Mouse (Mus musculus): ENCODE data around the gene Rab3ip. TPM values are rescaled to one million over a fixed set of nuclear protein-coding genes. Genes with fewer than 3 reads are reported as not detected.

Rab3ip gene
- total and polyA plus RNA-seq, 2 experiments from 2014 or later: 78.4 to 98.2 TPM

DNA sequence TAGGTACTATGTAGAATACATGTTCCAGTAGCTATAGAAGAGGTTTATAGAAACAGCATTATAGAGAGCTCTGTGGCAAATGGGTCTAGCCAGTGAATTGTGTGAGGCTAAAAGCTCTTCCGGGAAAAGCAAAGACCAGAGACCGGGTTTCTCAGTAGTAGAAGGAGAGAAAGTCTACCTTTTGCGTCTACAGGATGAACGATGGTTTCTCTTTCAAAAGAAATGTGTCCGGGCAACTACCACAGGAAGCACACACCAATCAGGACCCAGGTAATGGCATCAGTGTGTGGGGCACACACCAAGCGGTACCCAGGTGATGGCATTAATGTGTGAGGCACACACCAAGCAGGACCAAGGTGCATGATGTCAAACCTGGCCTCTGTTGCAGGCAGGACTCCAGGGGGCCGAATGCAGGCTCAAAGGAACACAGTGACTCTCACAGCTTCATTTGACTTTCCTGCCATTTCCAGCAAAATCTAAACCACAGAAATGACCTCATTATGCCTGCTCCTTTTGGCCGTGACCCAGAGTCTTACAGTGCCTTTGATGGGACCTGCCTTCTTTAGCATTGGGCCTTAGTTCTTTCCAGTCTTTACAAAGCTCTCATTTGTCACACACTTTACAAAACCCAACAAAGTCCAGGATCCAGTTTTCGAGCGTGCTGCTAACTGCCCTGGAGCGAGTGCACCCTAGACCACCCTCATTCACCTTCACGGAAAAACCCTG, 55.3 kb downstream of the Rab3ip start:
- WGBS: 89% methylated on average over 12 of the region's 12 CpGs
- Histone ChIP-seq H3K4me2 (ENCODE audit: low read depth, low read length) (no peak overlapping the region), H3K27ac (ENCODE audit: low read depth) (no peak overlapping the region), H3K4me1 (ENCODE audit: control insufficient read depth, insufficient read depth) (no peaks in the 10 kb centered on the region), H3K4me3 (ENCODE audit: low read depth, low read length) (no peak overlapping the region), H3K27me3 (ENCODE audit: control insufficient read depth, insufficient read depth, low read length) (no peaks in the 10 kb centered on the region), H3K36me3 (replicated peaks; ENCODE audit: control insufficient read depth, insufficient read depth, low read length) (no peaks in the 10 kb centered on the region), H3K9ac (replicated peaks; ENCODE audit: low read depth, low read length) (no peak overlapping the region), H3K9me3 (replicated peaks; ENCODE audit: control insufficient read depth, low read length) (no peaks in the 10 kb centered on the region)
- no peak for TF ChIP-seq EP300 (IDR thresholded peaks at IDR 0.05; ENCODE audit: low read depth)
- no peak for TF ChIP-seq CTCF (IDR thresholded peaks at IDR 0.05; ENCODE audit: low read depth)
- ATAC-seq (ENCODE audit: insufficient read depth, low read depth) (no peak), DNase-seq (ENCODE audit: low spot score) (no peak)

DNA sequence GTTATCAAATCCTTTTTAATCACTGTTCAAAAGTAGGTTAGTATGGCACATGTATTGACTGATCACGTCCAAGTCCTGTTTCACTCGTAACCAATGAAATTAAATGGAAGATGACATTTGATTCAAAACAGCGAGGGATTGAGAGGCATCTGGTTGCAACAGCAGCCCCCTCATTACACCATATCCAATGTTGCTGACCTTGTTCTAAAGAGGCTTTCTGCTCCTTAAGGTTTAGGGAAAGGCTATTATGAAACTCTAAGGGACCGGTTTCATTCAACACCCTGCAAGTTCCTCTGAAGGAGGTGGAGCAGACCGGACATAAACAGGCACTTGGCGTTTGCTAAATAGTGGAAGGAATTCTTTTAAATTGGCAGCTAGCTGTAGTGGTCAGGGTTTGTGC, 56.0 kb downstream of the Rab3ip start:
- WGBS: 74% methylated on average over 6 of the region's 6 CpGs
- Histone ChIP-seq H3K4me2 (ENCODE audit: low read depth, low read length) (no peak overlapping the region), H3K36me3 (replicated peaks; ENCODE audit: control insufficient read depth, insufficient read depth, low read length) (no peaks in the 10 kb centered on the region), H3K4me3 (ENCODE audit: low read depth, low read length) (no peak overlapping the region), H3K4me1 (ENCODE audit: control insufficient read depth, insufficient read depth) (no peaks in the 10 kb centered on the region), H3K9ac (replicated peaks; ENCODE audit: low read depth, low read length) (no peak overlapping the region), H3K9me3 (replicated peaks; ENCODE audit: control insufficient read depth, low read length) (no peaks in the 10 kb centered on the region), H3K27ac (ENCODE audit: low read depth) (no peak overlapping the region), H3K27me3 (ENCODE audit: control insufficient read depth, insufficient read depth, low read length) (no peaks in the 10 kb centered on the region)
- no peak for DNase-seq (ENCODE audit: low spot score)
- TF ChIP-seq EP300 (IDR thresholded peaks at IDR 0.05; ENCODE audit: low read depth) (no peak), CTCF (IDR thresholded peaks at IDR 0.05; ENCODE audit: low read depth) (no peak)
- ATAC-seq (ENCODE audit: insufficient read depth, low read depth): no peak

DNA sequence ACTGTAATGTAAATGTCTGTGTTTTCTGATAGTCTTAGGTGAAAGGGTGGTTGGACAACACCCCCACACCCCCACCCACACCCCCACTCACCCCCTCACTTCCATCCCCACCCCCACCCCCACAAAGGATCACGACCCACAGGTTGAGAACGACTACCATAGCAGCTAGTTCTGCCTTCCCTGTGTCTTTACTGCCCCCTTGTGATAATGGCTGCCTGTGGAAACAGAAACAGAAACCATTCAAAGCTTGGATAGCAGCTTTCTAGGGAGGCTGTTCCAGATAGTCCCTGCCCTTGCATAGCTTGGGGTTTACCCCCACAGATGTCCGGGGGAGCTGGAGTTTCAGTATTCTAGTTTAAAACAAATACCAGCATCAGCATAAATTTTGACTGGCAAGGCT, 56.8 kb downstream of the Rab3ip start:
- Histone ChIP-seq H3K9me3 (replicated peaks; ENCODE audit: control insufficient read depth, low read length) (no peaks in the 10 kb centered on the region), H3K9ac (replicated peaks; ENCODE audit: low read depth, low read length) (no peak overlapping the region), H3K27ac (ENCODE audit: low read depth) (no peak overlapping the region), H3K4me2 (ENCODE audit: low read depth, low read length) (no peak overlapping the region), H3K4me1 (ENCODE audit: control insufficient read depth, insufficient read depth) (no peaks in the 10 kb centered on the region), H3K36me3 (replicated peaks; ENCODE audit: control insufficient read depth, insufficient read depth, low read length) (no peaks in the 10 kb centered on the region), H3K27me3 (ENCODE audit: control insufficient read depth, insufficient read depth, low read length) (no peaks in the 10 kb centered on the region), H3K4me3 (ENCODE audit: low read depth, low read length) (no peak overlapping the region)
- TF ChIP-seq EP300 (IDR thresholded peaks at IDR 0.05; ENCODE audit: low read depth) (no peak), CTCF (IDR thresholded peaks at IDR 0.05; ENCODE audit: low read depth) (peak; percentile 78)
- WGBS: 13% methylated on average over 3 of the region's 3 CpGs
- ATAC-seq (ENCODE audit: insufficient read depth, low read depth): no peak
- peak; percentile 16 for DNase-seq (ENCODE audit: low spot score)

DNA sequence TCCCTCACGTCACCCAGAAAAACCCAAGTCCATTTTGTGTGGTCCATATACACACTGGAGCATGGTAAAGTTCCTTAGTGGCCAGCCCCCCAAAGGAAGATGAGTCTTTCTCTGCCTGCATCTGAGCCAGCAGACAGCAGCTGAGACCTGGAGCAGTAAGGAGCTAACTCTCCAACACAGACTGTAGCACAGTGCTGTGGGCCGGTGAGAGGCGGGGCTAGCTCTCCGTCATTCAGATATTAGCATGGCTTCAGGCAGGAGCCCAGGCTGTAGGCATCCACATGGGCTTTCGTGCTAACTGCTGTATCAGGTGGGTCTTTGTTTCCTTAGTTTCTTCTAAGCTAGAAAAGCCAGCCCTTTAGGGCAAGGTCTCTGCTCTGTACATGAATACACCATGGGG, 60.0 kb downstream of the Rab3ip start:
- H3K9me3 ChIP-seq (replicated peaks; ENCODE audit: control insufficient read depth, low read length): no peaks in the 10 kb centered on the region
- H3K4me1 ChIP-seq (ENCODE audit: control insufficient read depth, insufficient read depth): no peaks in the 10 kb centered on the region
- H3K4me3 ChIP-seq (ENCODE audit: low read depth, low read length): no peak overlapping the region
- no peaks in the 10 kb centered on the region for H3K27me3 ChIP-seq (ENCODE audit: control insufficient read depth, insufficient read depth, low read length)
- no peak overlapping the region for H3K4me2 ChIP-seq (ENCODE audit: low read depth, low read length)
- no peak for ATAC-seq (ENCODE audit: insufficient read depth, low read depth)
- no peak overlapping the region for H3K27ac ChIP-seq (ENCODE audit: low read depth)
- DNase-seq (ENCODE audit: low spot score): no peak
- no peaks in the 10 kb centered on the region for H3K36me3 ChIP-seq (replicated peaks; ENCODE audit: control insufficient read depth, insufficient read depth, low read length)
- no peak overlapping the region for H3K9ac ChIP-seq (replicated peaks; ENCODE audit: low read depth, low read length)
- WGBS: 57% methylated on average over 5 of the region's 5 CpGs
- no peak for TF ChIP-seq CTCF (IDR thresholded peaks at IDR 0.05; ENCODE audit: low read depth)

DNA sequence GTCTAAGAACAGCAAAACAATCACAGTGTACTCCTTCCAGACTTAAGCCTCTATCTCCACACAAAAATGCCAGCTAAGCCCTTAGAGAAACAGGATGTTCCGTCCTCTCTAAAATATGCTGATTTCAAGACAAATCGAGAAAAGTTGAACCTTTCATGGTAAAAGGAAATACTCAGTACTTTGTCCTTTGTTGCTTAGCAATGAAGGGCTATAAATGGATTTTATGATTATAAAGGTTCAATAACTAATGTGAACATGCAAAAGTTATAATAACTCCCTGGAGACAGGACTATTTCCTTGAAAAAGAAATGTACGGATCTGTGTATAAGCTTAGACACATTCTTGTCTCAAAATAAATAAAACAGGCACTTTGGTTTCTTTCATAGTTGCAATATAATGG, 66.0 kb downstream of the Rab3ip start:
- no peak for ATAC-seq (ENCODE audit: insufficient read depth, low read depth)

DNA sequence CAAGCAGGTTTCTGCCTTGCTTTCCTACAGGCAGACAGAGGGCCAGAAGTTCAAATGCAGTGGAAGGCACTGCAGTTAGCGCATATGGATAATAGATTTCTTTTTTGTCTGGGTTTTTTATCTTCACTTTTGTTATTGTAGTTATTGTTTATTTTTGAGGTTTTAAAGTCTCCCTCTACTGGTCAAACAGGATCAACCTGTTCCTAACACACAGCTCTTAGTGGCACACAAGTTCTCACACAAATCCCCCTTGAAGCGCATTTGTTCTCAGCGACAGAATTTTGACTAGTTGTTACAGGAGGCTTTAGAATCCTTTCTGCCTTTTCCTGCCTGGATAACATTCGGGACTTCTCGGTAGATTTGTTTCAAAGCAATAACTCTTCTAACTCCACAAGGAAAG, 67.0 kb downstream of the Rab3ip start:
- Histone ChIP-seq H3K27me3 (ENCODE audit: control insufficient read depth, insufficient read depth, low read length) (no peaks in the 10 kb centered on the region), H3K27ac (ENCODE audit: low read depth) (no peak overlapping the region), H3K9me3 (replicated peaks; ENCODE audit: control insufficient read depth, low read length) (no peaks in the 10 kb centered on the region), H3K9ac (replicated peaks; ENCODE audit: low read depth, low read length) (no peak overlapping the region), H3K4me3 (ENCODE audit: low read depth, low read length) (no peak overlapping the region), H3K36me3 (replicated peaks; ENCODE audit: control insufficient read depth, insufficient read depth, low read length) (no peaks in the 10 kb centered on the region), H3K4me1 (ENCODE audit: control insufficient read depth, insufficient read depth) (no peaks in the 10 kb centered on the region), H3K4me2 (ENCODE audit: low read depth, low read length) (no peak overlapping the region)
- no peak for TF ChIP-seq EP300 (IDR thresholded peaks at IDR 0.05; ENCODE audit: low read depth)
- no peak for TF ChIP-seq CTCF (IDR thresholded peaks at IDR 0.05; ENCODE audit: low read depth)
- DNase-seq (ENCODE audit: low spot score): no peak
- no peak for ATAC-seq (ENCODE audit: insufficient read depth, low read depth)
- WGBS: 75% methylated on average over 5 of the region's 5 CpGs

More for the DNA sequence above, 66.0 kb downstream of the Rab3ip start:
- WGBS: 57% methylated on average over 3 of the region's 3 CpGs
- no peaks in the 10 kb centered on the region for H3K36me3 ChIP-seq (replicated peaks; ENCODE audit: control insufficient read depth, insufficient read depth, low read length)
- no peak for DNase-seq (ENCODE audit: low spot score)
- no peak overlapping the region for H3K4me3 ChIP-seq (ENCODE audit: low read depth, low read length)
- TF ChIP-seq CTCF (IDR thresholded peaks at IDR 0.05; ENCODE audit: low read depth) (no peak), EP300 (IDR thresholded peaks at IDR 0.05; ENCODE audit: low read depth) (no peak)
- H3K27me3 ChIP-seq (ENCODE audit: control insufficient read depth, insufficient read depth, low read length): no peaks in the 10 kb centered on the region
- no peak overlapping the region for H3K9ac ChIP-seq (replicated peaks; ENCODE audit: low read depth, low read length)
- no peak overlapping the region for H3K4me2 ChIP-seq (ENCODE audit: low read depth, low read length)
- H3K4me1 ChIP-seq (ENCODE audit: control insufficient read depth, insufficient read depth): no peaks in the 10 kb centered on the region
- no peak overlapping the region for H3K27ac ChIP-seq (ENCODE audit: low read depth)
- no peaks in the 10 kb centered on the region for H3K9me3 ChIP-seq (replicated peaks; ENCODE audit: control insufficient read depth, low read length)
